Mouse (Mus musculus) forelimb bud, embryonic 11.5 days (tissue): ENCODE results near the gene Prep.
"Not testable (repeated sequence)": the region's sequence is repeated elsewhere in the genome, so short reads cannot be mapped to it uniquely, and the experiment has no call there.

Experiments
- DNase-seq: peaks from one replicate; pipeline ENCODE4 v3.0.0-alpha.2; 2012; ENCODE audit warnings: low read depth, low spot score

Gene Prep

DNA sequence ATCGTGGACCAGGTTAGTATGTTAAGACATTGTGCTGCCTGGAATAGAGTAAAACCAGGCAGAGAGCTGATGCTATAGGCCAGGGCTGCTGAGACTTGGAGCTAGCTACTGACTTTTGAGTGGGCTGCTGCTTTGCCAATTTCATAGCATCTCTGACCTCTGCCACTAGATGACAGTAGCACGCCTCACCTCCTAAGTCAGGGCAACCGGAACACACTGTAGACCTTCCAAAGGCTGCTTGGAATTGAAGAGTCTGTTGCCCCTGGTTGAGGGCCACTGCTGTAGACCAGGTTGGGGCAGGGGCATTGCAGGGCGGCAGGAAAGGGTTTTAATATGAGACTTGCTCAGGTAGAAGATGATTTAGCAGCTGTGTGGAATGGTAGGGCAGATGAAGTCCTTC is 47.5 kb downstream of the Prep start:
- peak; percentile 8 for DNase-seq

DNA sequence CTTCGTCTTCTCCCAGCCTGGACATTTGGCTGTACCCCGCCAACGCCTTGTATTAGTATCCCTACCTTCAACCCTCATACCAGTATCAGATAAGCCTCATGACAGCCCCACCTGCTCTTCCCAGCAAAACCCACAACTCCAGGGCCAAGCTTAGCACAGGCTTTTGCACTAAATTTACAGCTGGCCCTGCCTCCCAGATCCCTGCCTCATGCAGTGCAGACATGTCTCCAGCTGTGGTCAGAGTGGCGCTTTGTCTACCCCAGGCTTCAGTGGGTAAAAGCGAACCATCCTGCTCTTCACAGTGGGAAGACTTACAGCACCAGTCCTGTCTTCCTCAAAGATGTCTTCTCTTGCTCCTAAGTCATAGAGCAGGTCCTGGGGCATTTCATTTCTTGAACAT is 49.8 kb downstream of the Prep start:
- no peak for DNase-seq

DNA sequence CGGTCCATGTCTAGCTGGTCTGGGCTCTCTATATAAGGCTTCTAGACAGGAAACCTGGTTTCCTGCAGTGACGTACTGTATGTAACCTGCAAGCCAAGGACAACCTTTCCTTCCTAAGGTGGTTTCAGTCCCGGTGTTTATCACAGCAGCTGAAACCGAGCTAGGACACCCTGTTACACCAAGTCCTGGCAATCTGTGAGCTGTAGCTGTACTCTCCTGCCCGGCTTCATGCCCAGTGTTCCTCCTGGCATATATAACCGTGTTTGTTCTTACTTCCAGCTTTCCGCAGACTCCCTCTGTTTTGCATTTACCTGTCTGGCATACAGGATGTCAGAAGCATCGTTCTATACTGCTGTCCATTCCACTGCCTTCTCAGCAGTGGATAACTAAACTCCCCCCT is 51.4 kb downstream of the Prep start:
- no peak for DNase-seq

DNA sequence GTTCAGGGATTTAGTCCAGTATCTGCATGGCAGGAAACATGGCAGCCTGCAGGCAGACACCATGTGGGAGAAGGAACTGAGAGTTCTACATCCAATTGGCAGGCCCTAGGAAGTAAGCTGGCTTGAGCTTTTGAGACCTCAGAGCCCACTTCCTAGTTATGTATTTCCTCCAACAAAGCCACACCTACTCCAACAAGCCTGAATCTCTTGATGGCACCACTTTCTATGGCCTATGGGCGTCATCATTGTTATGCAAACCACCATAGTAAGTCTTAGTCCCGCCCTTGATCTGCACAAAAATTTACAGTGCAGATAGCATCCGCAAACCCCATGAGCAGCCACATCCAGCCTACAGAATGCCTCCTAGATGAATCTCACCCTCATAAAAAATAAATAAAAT is 54.6 kb downstream of the Prep start:
- DNase-seq = no peak

DNA sequence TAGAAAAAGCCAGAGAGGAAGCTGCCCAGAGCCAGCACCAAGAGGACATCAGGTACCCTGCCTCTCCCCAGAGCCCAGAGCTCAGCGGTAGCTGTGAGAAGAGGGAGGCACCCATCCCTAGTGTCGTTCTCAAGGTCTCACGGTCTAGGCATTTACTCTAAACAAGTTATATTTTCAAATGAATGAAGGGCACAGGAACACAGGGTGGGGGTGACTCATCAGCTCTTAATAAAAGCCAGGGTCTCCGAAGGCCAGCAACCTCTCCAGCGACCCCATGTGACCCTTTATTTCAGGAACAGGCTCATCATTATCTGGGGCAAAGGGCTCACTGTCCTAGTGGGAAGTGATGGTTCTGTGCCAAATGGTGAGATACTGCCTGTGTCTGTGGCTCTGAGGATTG is 55.5 kb downstream of the Prep start:
- DNase-seq = no peak

DNA sequence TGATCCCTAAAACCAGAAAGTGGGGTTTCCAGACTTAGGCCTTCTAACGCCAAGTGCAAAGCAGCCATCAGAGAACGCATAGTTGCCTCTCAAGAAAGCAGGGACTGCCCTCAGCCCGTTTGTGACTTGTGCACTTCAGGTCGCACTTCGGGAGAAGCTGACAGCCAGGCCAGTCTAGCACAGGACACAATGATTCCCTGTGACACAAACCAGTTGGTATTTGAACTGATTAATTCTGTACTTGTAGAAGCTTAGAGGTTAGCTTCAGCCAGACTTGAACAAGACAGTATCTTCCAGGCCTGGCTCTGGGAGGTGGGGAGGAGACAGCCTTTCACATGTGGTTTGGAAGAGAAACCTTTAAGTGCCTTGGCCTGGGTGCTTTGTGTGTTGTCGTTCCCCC is 56.0 kb downstream of the Prep start:
- DNase-seq = no peak

DNA sequence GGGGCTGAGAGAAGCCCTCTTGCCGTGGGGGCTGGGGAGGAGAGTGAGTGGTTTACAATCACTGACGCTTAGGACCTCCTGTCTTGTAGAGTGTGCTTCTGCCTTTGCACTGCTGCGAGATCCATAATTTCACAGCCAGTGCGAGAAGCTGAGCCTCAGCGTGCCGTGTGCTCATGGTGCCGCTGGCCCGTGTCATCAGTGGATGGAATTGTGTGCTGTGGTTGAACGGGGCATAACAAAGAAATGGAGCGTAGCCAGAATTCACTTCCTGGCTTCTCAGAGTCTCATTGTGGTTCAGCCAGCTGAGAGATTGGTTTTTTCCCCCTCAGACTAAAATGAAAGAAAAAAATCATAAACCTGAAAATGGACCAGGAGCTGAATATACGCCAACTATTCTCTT is 62.1 kb downstream of the Prep start:
- DNase-seq = no peak

DNA sequence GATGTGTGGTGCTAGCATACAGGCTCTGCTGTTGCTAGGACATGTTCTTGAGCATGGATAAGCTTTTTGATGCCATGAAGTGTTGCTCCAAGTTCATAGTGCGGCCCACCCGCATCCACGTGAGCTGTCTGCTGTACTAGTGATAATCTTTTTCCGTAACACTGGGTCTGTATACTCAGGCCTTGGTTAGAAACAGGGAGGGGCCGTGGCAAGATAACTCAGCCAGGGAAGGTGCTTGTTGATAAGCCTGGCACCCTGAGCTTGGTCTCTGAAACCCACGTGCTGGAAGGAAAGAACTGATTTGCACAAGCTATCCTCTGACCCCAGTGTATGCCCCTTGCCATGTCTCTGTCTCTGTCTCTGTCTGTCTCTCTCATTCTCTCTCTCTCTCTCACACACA is 63.0 kb downstream of the Prep start:
- no peak for DNase-seq

DNA sequence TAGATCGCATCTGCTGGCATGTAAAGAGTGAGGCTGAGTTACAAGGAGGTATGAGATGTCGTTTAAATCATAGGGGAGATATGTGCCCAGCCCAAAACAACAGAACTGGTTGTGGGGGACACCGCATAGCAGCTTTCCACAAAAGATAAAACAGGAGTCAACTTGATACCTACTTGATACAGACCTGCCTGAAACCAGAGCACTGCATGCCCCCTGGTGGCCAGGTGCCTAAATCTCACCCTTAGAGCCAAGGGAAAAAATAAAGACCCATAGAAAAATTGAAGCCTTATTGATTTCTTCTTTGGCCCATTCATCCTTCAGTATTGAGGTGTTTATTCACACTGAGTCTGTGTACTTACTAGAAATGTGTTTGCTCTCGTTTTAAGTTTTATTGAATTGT is 65.4 kb downstream of the Prep start:
- DNase-seq = peak; percentile 10

DNA sequence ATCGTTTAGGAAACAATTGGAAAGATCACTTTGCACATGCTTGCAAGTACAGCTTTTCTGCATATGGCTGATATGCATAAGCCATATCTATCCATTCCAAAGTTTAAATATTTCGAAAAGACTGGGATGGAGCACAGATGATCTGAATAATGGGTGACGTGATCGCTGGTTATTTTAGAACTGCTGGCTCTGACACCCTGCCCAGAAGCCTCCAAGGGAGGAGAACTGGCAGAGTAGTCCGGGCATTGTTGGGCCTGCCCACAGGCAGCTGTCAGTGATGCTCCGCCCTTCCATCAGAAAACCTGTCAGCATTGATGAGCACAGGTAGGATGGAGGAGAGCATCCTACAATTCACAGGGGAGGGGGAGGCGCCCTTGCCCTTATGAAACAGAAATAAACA is 69.8 kb downstream of the Prep start:
- no peak for DNase-seq

DNA sequence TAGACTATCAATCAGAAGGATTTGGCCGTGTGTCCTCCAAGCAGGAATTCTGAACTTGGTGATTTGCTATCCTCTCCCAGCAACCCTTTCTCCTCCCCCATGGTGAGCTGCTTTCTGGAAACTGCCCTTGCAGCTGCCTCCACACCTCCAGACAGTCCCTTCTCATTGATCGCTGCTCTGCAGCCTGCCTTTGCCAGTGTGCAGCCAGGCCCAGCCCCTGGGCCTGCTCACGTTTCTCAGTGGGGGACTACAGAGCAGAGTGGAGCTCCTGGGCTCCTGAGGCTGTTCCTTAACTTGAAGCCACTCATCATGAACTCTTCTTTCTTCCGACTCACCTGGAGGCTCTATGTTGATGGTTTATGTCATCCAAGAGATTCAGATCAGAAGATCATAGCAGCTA is 72.9 kb downstream of the Prep start:
- peak; percentile 50 for DNase-seq

DNA sequence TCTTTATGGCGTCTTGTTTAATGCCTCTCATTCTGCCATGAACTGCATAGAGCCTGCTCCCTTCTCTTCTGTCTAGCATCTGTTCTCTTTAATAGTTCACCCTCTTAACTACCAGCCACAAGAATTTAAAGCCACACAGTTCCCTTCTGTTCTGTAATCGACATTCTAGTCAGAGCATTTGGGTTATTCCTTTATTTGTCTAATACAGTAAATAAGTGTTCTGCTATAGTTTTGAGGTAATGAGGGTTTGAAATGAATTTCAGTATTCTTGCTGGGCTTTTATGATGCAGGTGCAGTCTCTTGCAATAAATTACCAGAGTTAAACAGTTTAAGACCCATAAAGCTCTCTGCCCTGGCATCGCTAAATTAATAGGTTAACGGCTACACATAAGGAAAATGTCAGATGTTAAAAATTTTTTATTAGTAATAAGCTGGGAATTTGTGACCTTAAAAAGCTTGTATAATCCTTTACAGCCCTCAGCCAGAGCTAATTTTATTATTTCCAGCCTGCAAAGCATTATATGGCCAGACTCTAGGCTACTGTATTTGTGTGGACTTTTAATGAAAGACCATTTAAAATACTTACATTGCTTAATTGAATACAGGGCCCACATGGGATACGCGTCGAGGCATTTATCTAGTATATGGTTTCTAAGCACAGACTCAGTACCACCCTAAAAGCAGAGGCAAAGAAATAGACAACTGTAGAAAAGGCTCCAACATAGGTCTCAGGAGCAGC is 73.6 kb downstream of the Prep start:
- DNase-seq = peak; percentile 69

DNA sequence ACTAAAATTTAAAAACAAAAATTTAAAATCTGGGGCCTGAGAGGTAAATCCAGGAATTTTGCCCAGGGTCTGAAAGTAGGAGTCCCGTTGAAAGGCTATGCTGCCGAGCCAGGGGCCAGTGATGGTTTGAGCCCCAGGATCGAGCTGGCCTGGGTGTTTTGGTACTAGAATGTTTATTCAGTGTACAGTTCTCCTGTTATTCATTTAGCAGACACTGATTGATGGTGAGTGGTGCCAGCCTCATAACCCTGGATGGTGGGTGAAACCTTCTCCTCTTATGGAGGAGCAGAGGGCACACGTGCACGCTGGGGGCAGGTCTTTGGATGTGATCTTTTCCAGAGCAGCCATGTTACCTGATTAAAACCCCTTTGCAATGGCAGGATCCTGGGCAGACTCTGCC is 75.4 kb downstream of the Prep start:
- no peak for DNase-seq

DNA sequence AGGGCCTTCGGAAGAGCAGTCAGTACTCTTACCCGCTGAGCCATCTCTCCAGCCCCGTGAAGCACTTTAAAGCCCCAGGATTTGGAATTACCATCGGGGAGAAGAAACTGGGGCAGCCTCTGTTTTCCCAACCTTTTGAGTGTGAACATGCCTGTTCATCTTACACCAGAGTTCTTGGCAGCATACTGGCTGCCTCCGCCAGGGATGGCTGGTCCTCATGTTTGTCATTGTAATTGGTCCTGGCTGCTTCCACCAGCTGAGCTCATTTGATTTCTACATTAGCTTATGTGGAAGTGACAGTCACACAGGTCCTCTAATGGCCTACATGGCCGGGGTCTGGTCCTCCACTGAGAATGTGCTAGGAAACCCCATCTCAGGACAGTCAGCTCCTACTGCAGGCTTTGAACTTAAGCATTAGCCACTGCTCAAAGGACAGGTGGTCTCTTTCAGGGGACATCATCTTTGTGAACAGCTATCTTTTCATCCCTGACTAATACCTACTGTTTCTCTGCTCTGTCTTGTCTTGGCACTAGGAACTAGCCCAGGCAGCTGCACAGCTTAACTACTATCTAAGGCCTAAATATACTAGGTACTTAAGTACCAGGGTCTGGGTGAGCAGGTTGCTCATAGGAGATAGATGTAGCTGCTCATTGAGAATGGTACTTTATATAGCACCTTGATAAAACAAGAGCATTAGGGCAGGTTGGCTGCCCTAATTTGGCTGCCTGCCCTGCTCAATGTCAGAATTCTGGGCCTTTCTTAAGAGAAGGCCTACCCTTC is 77.2 kb downstream of the Prep start:
- no peak for DNase-seq

DNA sequence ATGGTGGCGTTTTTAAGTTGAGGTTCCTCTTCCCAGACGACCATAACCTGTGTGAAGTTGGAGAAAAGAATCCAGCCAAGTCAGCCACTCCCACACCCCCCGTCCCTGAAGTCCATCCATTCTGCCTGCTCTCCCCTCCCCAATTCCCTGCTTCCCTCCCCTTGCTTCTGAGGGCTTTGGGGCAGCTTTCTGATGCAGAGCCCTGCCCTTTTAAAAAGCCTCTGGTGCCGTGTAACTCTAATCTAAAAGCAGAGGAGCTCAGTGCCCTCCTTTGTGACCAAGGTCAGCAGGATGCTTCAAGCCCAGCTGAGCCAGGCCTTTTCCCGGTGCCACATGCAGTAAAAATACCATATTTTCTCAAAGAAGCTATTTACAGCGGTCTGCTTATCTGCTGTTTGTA is 79.8 kb downstream of the Prep start:
- no peak for DNase-seq

DNA sequence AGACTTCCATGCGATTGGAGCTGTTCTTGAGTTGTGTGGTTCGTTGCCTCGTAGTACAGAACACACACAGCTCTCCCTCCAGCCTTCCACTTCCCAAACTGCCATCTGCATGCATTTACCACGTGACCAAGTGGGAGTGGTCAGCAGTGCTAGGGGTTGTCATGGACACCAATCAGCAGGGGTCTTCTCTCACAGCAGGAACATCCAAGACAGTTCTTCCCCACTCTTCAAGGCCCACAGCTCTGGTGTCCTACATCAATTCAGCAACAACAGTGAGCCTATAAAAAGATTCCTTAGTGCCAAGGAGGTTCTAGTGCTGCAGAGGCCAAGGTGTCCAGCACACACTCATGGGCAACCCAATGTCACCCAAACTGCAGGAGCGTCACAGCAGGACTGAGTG is 84.1 kb downstream of the Prep start:
- no peak for DNase-seq

DNA sequence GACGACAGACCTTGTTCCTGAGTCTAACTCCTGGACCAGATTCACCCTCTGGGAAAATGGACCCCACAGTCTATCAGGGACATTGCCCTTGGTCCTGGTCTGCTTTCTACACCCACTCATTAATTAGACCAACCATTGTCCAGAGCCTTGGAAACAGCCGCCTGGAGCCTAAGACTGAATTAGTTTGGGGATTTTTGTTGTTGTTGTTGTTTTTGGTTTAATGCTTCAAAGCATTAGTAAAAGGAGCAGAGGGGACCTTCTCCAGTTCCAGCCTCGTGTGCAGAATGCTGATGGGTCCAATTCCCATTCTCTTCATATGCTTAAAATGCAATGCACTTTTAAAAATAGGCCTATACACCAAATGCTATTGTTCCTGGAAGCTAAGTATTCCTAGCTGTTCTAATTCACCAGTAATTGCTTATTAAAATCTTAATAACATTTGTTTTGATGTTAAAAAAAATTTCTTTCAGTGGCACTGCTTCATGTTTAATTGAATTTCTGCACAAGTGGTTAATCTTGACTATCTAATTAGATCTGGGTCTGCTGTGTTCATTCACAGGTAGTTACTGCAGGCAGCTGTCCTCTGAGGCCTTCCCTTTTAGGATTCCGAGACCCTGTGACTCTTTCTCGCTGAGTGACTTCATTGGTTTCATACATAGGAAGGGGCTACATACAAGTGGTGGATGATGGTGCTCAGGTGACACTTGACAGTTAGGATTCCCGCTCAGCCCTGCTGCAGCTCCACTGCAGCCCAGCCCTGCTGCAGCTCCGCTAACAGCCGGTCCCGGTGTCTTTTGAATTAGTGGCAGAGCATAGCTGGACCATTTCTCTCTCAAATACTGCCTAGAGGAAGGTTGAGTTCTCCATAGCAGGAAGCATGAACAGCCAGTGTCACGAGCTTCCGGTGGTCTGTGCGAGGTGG is 85.0 kb downstream of the Prep start:
- DNase-seq = no peak

DNA sequence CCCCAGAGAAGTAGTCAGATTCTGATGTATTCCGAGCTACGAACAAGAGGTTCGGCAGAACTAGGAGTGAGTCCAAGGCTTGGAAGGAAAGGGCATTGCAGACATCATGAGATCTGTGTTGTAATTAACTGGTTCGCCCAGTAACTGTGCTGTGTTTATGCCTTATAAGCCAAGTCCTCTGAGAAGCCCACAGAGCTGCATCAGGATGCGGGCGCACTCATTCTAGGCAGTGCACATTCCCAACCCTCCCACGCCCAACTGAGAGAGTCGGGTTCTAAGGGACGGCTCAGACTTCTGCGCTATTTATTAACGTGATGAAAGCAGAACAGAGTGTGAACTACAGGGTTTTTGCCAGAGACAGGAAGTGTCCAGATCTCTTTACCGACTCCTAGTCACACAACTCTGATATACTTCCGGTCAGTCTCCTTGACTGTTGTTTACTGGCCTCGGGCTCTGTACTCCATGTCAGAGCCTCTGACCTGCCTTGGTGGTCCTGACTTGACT is 87.6 kb downstream of the Prep start:
- DNase-seq = no peak

DNA sequence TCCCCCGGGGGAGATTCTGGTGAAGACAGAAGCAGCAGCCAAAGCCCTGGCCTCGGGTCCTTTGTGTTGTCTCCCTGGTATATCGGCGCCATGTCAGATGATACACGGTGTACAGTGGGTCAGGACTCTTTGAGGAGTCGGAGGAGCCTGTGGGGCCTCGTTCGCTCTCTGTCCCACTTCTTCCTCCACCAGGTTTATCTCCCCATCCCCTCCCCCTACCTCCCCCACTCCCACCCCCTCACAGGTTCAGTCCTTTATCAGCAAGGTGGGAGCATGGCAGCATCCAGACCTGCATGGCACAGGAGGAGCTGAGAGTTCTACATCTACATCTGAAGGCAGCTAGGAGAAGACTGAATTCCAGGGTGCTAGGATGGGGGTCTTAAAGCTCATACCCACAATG is 98.8 kb downstream of the Prep start:
- DNase-seq = no peak

DNA sequence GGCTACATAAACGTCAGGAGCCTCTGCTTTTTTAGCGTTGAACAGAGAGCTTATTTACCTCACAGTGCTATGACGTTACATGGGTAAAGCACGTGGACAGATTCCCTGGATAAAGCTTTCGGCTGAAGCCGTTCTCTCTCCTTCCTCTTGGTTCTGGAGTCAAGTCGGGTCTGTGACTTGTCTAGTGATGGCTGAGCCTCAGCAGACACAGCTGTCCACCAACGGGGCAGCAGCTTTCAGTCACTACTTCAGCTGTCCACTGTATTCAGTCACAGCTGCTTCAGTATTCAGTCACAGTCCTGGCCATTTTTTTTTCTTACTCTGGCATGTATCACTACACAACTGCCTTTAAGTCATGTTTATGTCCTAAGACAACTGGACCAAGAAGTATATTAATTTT is 106.9 kb downstream of the Prep start:
- DNase-seq = peak; percentile 19

DNA sequence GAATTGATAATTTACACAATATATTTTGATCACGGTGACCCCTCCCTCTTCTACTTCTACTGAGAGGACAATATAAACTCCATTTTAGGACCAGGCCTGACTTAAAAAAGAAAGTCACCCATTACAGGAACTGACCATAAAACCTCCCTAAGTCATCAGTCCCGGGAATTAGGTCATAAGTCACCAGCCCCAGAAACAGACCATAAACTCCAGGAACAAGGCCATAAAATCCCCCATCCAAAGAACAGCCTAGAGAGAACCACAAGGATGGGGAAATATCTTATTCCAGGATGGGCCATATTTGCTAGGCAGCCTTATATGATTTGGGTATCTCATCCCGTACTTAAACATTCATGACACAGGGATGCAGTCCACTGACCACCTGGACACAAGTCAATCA is 107.3 kb downstream of the Prep start:
- DNase-seq = peak; percentile 11

DNA sequence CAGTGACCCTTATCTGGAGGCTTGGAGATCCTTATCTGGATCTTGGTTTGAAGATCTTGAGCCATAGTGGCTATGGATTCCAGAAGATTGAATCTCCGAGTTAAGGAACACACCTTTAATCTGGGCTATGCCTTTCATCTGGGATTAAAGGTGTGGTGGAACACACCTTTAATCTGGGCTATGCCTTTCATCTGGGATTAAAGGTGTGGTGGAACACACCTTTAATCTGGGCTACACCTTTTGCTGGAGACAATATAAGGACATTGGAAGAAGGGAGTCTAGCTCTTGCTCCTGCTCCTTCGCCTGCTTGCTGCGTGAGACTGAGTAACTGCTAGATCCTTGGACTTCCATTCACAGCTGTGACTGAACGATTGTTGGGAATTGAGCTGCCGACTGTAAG is 110.8 kb downstream of the Prep start, which contains the start of gene Popdc3:
Popdc3 (plus strand) TSS at position 301 of the 400 bp plus-strand sequence.
- DNase-seq = not testable (repeated sequence)
